Mouse (Mus musculus) spleen, adult 10 weeks (tissue): ENCODE measurements around the gene Il11. TPM values are rescaled to one million over a fixed set of nuclear protein-coding genes. Genes with fewer than 3 reads are reported as not detected.

Experiments
- polyA plus RNA-seq: library from polyadenylated mRNA; stranded (reverse); fragments of 350-450 nt; fragmentation: Illumina TruSeq; extraction: RNeasy Lipid Tissue Mini Kit (QIAGEN cat#74804); gene quantifications from one replicate; pipeline ENCODE4 v1.2.3, GENCODE M21; 2015; ENCODE audit warnings: low replicate concordance; ENCODE audit not compliant: insufficient read depth

Il11 gene
- 0.11 TPM for polyA plus RNA-seq

DNA sequence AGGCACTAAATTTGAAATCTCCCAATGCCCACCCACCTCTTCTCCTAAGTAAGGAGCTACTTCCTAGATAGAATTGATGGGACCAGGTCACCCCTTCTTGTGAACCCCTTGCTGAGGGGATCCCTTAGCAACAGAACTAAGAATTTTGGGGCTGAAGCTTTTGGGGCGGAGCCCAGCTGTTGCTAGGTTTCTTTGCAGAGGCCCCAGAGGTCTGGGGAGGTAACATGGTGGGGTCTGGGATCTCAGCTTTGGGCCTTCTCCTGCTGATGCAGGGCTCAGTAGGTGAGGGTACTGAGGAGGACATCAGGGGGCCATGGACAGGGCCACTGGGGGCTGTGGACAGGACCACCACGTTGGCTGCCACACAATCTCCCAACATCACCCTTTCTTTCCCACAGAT, at the start of gene Il11, which contains the start of gene Tmem190:
Gene Il11 (minus strand): TSS at position 101 of the 400 bp plus-strand sequence.
Gene Tmem190 (plus strand): TSS at position 179 of the 400 bp plus-strand sequence.

DNA sequence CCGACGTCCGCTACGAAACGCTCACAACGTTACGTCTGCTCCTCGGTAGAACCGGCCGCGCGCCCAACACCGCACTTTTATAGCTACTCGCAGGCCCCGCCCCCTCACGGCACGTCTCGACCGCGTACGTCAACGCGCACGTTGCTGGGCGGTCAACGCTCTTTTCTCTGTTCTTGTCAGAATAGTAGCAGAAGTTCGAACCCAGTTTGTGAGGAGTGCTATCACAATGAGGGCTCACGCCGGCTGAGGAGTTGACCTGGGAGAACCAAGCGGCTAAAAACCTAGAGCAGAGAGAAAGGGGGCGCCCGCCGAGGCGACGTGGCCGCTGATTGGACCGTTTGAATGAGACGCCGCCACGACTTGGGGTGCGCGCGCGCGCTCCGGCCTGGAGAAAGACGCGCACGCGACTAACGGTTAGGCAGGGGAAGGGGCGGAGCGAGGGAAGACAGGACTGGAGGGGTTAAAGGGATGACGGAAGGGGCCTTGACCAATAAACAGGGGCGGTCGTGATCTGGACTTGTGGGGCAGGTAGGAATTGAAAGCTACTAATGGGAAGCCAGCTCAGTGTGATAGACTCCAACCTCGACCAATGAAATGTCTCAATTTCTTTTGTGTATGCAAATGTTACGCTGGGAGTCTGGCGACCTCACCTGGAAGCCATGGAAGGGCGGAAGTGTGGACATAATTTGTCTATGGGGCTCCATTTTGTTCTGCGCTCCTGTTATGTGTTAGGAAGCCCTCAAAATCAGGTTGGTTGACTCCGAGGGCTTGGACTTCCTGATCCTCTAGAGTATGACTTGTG, 29.8 kb upstream of the Il11 start, which contains the start of gene Ube2s:
Gene Ube2s (minus strand): TSS at position 288 of the 802 bp plus-strand sequence.

GRCm38 (mm10) chr7:4792278-4793212, 9.9 kb upstream of the Il11 start, which contains the start of gene Rpl28:
Gene Rpl28 (plus strand): TSS chr7:4792874.

GRCm38 (mm10) chr7:4789436-4789935, 6.8 kb upstream of the Il11 start, which contains the start of gene Tmem238:
Gene Tmem238 (minus strand): TSS chr7:4789656.

DNA sequence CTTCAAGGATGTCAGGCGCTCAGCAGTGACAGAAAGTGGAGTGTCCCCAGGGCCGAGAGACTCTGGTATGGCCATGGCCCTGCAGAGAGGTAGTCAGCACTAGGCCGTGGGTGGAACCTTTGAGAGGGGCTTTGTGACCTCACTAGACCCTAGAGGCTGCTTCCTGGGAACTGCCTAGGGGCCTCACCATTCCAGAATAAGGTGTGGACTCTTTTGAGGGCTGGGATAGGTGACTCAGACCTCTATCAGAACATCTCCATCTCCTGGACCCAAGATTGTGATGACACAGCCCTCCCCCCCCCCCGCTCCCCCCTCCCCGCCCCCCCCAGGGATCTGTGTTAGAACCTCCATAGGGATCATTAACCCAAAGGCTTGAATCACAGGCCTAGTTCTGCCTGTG, 11.5 kb downstream of the Il11 start, which contains the start of gene Fam71e2:
Gene Fam71e2 (minus strand): TSS at position 101 of the 400 bp plus-strand sequence.

GRCm38 (mm10) chr7:4752821-4753570, 29.7 kb downstream of the Il11 start, which contains the start of gene Cox6b2:
Gene Cox6b2 (minus strand): TSS chr7:4753094.

GRCm38 (mm10) chr7:4739544-4740275, 42.9 kb downstream of the Il11 start, which contains the start of gene Kmt5c:
Gene Kmt5c (plus strand): TSS chr7:4740115.

GRCm38 (mm10) chr7:4725169-4725568, 57.5 kb downstream of the Il11 start, which contains the start of gene Tmem150b:
Gene Tmem150b (minus strand): TSS chr7:4725249.

Other genes starting within 250 kb of the Il11 start
- 0.18 TPM for gene Syt5, start 235.3 kb downstream of the Il11 start, polyA plus RNA-seq
- 0.14 TPM for gene Ptprh, start 178.8 kb downstream of the Il11 start, polyA plus RNA-seq
- 12.5 TPM for gene Tmem86b, start 151.4 kb downstream of the Il11 start, polyA plus RNA-seq
- 69.8 TPM for gene Ppp6r1, start 123.8 kb downstream of the Il11 start, polyA plus RNA-seq
- 4.8 TPM for gene Hspbp1, start 97.8 kb downstream of the Il11 start, polyA plus RNA-seq
- 0.57 TPM for gene Brsk1, start 92.3 kb downstream of the Il11 start, polyA plus RNA-seq
- gene Tmem150b, start 57.6 kb downstream of the Il11 start, polyA plus RNA-seq, result 8.1 TPM
- 30.4 TPM for gene Kmt5c, start 42.7 kb downstream of the Il11 start, polyA plus RNA-seq
- gene Cox6b2, start 29.8 kb downstream of the Il11 start, polyA plus RNA-seq, result 5.1 TPM
- gene Fam71e2, start 11.6 kb downstream of the Il11 start, polyA plus RNA-seq, result not detected
- gene Tmem190, start 78 bp upstream of the Il11 start, polyA plus RNA-seq, result not detected
- 1.6 TPM for gene Tmem238, start 6.8 kb upstream of the Il11 start, polyA plus RNA-seq
- 457 TPM for gene Rpl28, start 10.0 kb upstream of the Il11 start, polyA plus RNA-seq
- gene Ube2s, start 29.7 kb upstream of the Il11 start, polyA plus RNA-seq, result 78.0 TPM
- gene Shisa7, start 61.8 kb upstream of the Il11 start, polyA plus RNA-seq, result 0.07 TPM
- 9.3 TPM for gene Isoc2b, start 87.4 kb upstream of the Il11 start, polyA plus RNA-seq
- 4.7 TPM for gene Isoc2a, start 94.3 kb upstream of the Il11 start, polyA plus RNA-seq
- not detected for gene Gm36210, start 123.7 kb upstream of the Il11 start, polyA plus RNA-seq
- gene Zfp628, start 132.4 kb upstream of the Il11 start, polyA plus RNA-seq, result 1.1 TPM
- 2.1 TPM for gene Nat14, start 139.2 kb upstream of the Il11 start, polyA plus RNA-seq
- gene Ssc5d, start 142.9 kb upstream of the Il11 start, polyA plus RNA-seq, result 1.2 TPM
- 0.76 TPM for gene Sbk2, start 181.5 kb upstream of the Il11 start, polyA plus RNA-seq
- not detected for gene Sbk3, start 188.3 kb upstream of the Il11 start, polyA plus RNA-seq
- 38.0 TPM for gene Zfp579, start 213.3 kb upstream of the Il11 start, polyA plus RNA-seq
- gene Zfp524, start 231.6 kb upstream of the Il11 start, polyA plus RNA-seq, result 1.5 TPM
- 22.3 TPM for gene Fiz1, start 231.8 kb upstream of the Il11 start, polyA plus RNA-seq
- 0.32 TPM for gene Gm44973, start 232.6 kb upstream of the Il11 start, polyA plus RNA-seq
- 25.1 TPM for gene Zfp865, start 237.5 kb upstream of the Il11 start, polyA plus RNA-seq
- gene Ccdc106, start 237.7 kb upstream of the Il11 start, polyA plus RNA-seq, result not detected